Mouse (Mus musculus) c-Kit-negative CD71-positive TER-119-positive erythroid progenitor cells, embryonic 14.5 days (primary cell): ENCODE results near the gene Gm38119.
"Not testable (repeated sequence)": the region's sequence is repeated elsewhere in the genome, so short reads cannot be mapped to it uniquely, and the experiment has no call there.

Experiments used
- DNase-seq: peaks from one replicate; pipeline ENCODE4 v3.0.0-alpha.2; 2013; ENCODE audit warnings: low read depth, low spot score

Gene Gm38119

DNA sequence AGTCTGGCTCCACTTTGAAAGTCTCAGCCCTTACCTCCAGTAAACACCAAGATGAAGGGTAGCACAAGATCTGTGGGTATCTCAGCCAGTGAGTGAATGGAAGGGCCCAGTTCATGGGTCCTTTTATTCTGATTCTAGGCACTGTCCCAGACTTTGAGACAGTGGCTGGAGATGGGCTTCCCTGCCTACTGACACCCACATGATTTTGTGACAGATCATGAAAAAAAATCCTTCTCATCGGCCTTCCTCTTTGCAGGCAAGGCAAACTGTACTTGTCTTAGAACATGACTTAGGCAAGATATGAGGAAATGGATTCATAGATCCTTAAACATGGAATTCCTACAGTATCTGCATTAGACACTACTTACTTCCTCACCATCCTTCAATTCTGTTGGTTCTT lies at the start of gene Gm38119:
TSS of gene Gm38119 (minus strand) at position 101 of the 400 bp plus-strand sequence.
- DNase-seq, result no peak

DNA sequence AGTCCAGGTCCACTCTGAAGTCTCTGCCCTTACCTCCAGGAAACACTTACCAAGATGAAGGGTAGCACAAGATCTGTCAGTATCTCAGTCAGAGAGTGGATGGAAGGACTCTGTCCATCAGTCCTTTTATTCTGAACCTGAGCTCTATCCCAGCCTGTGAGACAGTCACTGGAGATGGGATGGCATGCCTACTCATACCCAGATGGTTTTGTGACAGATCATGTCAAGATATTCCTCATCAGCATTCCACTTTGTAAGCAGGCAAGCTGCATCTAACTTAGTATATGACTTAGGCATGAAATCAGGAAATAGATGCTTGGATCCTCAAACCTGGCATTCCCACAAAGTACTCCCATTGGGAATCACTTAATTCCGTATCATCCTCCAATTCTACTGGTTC lies 39.9 kb upstream of the Gm38119 start, which contains the start of gene Lce1i:
TSS of gene Lce1i (minus strand) at position 101 of the 400 bp plus-strand sequence.
- no peak for DNase-seq

DNA sequence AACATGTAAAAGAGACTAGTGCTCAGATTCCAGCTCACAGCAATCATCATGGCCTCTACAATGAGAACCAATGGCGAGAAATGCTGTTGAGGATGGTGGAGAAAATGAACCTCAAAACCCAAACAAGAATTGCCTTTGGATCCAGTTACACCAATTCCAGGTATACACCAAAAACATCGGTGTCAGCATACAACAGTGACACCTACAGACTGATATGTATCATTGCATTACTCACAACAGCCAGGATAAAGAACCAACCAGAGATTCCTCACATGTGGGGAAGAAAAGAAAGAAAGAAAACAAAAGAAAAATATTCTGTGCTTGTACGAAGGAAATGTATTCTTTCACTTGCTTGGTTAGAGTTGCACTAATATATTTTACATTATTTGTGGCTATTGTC lies 32.7 kb upstream of the Gm38119 start:
- no peak for DNase-seq

DNA sequence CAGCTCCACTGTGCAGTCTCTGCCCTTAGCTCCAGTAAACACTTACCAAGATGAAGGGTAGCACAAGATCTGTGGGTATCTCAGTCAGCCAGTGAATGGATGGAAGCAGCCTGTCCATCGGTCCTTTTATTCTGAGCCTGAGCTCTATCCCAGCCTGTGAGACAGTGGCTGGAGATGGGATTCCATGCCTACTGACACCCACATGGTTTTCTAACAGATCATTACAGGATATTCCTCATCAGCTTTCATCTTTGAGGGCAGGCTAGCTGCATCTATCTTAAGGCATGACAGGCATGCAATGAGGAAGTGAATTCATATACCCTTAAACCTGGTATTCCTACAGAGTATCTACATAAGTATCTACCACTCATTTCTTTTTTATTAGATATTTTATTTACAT lies 26.1 kb upstream of the Gm38119 start, which contains the start of gene Lce1h:
TSS of gene Lce1h (minus strand) at position 101 of the 400 bp plus-strand sequence.
- no peak for DNase-seq

DNA sequence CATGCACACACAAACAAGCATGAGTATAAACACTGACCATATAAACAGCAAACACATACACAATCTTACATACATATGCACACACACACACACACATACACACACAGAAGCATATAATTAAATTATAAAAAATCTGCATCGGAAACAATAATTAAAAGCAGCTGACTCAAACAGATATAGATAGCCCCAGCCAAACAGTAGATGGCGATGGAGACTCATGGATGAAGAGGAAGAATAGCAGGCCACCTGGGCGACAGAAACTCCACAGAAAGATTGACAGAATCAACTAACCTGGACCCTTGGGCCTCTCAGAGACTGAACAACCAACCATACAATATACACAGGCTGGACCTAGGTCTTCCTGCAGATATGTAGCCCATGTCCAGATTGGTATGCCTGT lies 14.3 kb upstream of the Gm38119 start:
- DNase-seq, result no peak

DNA sequence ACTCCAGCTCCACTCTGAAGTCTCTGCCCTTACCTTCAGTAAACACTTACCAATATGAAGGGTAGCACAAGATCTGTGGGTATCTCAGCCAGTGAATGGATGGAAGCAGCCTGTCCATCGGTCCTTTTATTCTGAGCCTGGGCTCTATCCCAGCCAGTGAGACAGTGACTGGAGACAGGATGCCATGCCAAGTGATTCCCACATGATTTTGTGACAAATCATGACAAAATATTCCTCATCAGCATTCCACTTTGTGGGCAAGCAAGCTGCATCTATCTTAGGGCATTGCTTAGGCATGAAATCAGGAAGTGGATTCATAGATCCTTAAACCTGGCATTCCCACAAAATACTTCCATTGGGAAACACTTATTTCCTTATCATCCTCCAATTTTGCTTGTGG lies 13.3 kb upstream of the Gm38119 start, which contains the start of gene Lce1g:
TSS of gene Lce1g (minus strand) at position 101 of the 400 bp plus-strand sequence.
- no peak for DNase-seq

DNA sequence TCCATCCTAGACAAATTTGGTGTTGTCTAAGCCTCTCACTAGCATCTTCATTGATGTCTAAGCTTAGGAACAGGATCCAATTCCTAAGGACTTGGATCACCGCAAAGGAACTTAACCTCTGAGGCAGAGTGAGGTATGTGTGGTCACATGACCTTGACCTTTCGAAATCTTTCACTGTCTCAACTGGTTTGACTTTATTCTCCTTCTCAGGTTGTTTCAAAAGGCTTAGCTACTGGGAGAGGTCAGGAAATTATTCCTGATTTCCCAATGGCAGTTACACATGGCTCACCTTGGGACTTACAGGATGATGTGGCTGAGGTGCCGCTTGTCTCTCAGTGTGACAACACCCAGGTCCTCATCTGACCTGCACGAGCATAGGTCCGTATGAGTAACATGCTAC lies 16.3 kb downstream of the Gm38119 start:
- DNase-seq, result no peak

DNA sequence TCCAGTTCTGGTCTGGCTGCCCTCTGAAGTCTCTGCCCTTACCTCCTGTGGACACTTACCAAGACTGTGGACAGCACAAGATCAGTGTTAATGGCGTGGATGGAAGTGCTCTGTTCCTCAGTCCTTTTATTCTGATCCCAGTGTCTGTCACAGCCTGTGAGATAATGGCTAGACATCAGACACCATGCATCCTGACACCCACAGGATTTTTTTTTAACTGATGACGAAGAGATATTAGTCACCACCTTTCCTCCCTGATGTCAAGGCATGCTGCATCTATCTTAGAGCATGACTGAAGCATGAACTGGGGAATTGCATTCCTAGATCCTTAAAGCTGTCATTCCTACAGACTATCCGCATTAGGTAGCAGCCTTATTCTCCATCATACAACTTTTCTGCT lies 18.6 kb downstream of the Gm38119 start, which contains the start of gene Lce1f:
TSS of gene Lce1f (minus strand) at position 101 of the 400 bp plus-strand sequence.
- no peak for DNase-seq

DNA sequence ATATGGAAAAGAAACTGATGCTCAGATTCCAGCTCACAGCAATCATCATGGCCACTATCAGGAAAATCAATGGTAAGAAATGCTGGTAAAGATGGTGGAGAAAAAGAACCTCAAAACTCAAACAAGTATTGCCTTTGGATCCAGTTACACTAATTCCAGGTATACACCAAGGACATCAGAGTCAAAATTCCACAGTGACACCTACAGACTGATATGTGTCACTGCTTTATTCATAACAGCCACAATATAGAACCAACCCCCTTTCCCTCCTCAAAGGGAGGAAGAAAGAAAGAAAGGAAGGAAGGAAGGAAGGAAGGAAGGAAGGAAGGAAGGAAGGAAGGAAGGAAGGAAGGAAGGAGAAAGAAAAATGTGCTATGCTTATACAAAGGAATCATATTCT lies 23.8 kb downstream of the Gm38119 start:
- DNase-seq, result no peak

DNA sequence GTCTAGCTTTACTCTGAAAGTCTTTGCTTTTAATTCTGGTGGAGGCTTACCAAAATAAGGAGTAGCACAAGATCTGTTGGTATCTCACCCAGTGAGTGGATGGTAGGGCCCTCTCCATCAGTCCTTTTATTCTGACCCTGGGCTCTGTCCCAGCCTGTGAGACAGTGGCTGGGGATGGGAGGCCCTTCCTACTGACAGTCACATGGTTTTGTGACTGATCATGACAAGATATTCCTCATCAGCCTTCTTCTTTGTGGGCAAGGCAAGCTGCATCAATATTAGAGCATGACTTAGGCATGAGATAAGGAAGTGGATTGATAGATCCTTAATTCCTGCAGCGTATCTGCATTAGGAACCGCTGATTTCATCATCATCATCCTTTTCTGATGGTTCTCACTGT lies 29.9 kb downstream of the Gm38119 start, which contains the start of gene Lce1e:
TSS of gene Lce1e (minus strand) at position 101 of the 400 bp plus-strand sequence.
- no peak for DNase-seq

DNA sequence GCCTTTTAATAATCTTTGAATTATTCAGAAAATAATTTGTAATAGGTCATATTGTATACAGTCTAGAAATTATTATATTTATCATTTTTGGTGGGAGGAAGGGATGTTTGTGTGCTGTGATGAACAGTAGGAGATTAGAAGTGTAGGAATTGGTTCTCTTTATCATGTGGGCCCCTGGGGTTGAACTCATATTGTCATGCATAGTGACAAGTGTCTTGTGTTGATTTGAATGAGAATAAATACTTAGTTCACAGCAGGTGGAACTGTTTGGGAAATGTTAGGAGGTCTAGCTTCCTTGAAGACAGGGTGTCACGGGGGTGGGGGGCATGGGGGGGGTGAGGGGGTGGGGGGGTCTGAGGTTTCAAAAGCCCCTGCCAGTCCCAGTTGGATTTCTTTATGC lies 44.3 kb downstream of the Gm38119 start:
- DNase-seq, result no peak

DNA sequence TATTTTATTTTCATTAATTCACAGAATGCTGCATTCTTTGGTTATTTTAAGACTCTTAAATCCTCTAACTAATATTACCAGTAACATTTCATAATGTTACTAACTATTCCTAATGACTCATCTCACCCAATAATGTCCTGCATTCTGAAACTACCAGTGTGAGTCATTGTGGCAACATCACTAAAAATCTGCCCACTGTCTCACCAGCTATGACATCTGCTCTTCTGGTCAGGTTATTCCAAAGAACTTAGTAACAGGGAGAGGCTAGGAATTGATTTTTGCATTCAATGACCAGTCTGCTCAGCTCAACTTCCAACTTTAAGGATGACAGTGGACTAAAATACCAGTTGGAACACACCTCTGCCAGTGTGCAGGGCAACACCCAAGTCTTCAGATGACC lies 47.2 kb downstream of the Gm38119 start:
- DNase-seq, result no peak

DNA sequence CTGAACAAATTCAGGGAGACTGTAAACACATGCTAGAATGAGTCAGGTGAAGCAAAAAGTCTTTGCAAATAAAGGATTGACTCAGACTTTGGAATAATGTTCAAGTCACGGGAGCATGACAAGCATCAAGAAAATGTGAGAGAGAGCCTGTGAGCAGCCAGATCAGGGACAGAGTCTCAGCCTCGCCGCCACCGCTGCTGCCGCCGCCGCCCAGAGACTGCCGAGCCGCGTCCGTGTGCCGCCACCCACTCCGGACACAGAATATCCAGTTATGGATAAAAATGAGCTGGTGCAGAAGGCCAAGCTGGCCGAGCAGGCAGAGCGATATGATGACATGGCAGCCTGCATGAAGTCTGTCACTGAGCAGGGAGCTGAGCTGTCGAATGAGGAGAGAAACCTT lies 49.7 kb downstream of the Gm38119 start:
- DNase-seq, result not testable (repeated sequence)
